Mouse (Mus musculus) embryonic facial prominence, embryonic 10.5 days (tissue): ENCODE results near the gene Rnf123. TPM values are rescaled to one million over a fixed set of nuclear protein-coding genes. Genes with fewer than 3 reads are reported as not detected.

Source experiments
- DNase-seq: peaks from one replicate; pipeline ENCODE4 v3.0.0-alpha.2; 2017; ENCODE audit warnings: low spot score
- H3K27ac ChIP-seq: fragments of 300-500 bp; sonication (generic); replicated peaks from 2 replicates; pipeline ENCODE4 v1.5.1; 2016; ENCODE audit warnings: mild to moderate bottlenecking
- H3K27me3 ChIP-seq: fragments of 300-500 bp; sonication (generic); replicated peaks from 2 replicates; pipeline ENCODE4 v1.6.1; 2016; ENCODE audit warnings: low read depth, mild to moderate bottlenecking; ENCODE audit not compliant: poor library complexity, severe bottlenecking
- H3K36me3 ChIP-seq: fragments of 300-500 bp; sonication (generic); replicated peaks from 2 replicates; pipeline ENCODE4 v1.6.1; 2016; ENCODE audit warnings: mild to moderate bottlenecking, moderate library complexity
- H3K4me1 ChIP-seq: fragments of 300-500 bp; sonication (generic); 2 replicates; pipeline ENCODE4 v1.6.1; 2016
- H3K4me3 ChIP-seq: fragments of 300-500 bp; sonication (generic); 2 replicates; pipeline ENCODE4 v1.5.1; 2016; ENCODE audit warnings: mild to moderate bottlenecking, moderate library complexity
- H3K9me3 ChIP-seq: fragments of 300-500 bp; sonication (generic); 2 replicates; pipeline ENCODE4 v1.6.1; 2016; ENCODE audit warnings: mild to moderate bottlenecking
- WGBS: fragments of 180-500 bp; shearing (Covaris S2); methylation state at CpG from one replicate; pipeline ENCODE4 v1.1.7; 2016; 5-methylcytosine and 5-hydroxymethylcytosine counted together
- polyA plus RNA-seq: library from polyadenylated mRNA; unstranded; fragments of >200 nt; fragmentation: Nextera tagmentation; extraction: Ambion mirVana; gene quantifications from 2 replicates; pipeline ENCODE4 v1.2.1, GENCODE M21; 2016

Rnf123 gene
- 32.7 and 34.1 TPM in 2 replicates for polyA plus RNA-seq

GRCm38 (mm10) chr9:108082988-108083431 lies at the start of gene Rnf123:
Rnf123 (minus strand) TSS chr9:108083346.
- peaks cover 45% of the 10 kb centered on the region for H3K4me1 ChIP-seq
- DNase-seq: no peak
- H3K4me3 ChIP-seq: peak within 1 kb of the TSS; percentile 39
- H3K27me3 ChIP-seq: peaks cover 53% of the 10 kb centered on the region
- no peaks in the 10 kb centered on the region for H3K9me3 ChIP-seq
- 33% methylated on average over 12 of the region's 12 CpGs for WGBS
- peaks cover 44% of the 10 kb centered on the region for H3K36me3 ChIP-seq
- no peak within 1 kb of the TSS; the same call in 1 of the 2 replicates for H3K27ac ChIP-seq

- H3K27me3 ChIP-seq: no peaks in the 10 kb centered on the region
- H3K4me1 ChIP-seq: peaks cover 8% of the 10 kb centered on the region
- WGBS: 92% methylated on average over 3 of the region's 3 CpGs
Measured at GRCm38 (mm10) chr9:108132373-108132772, 49.2 kb upstream of the Rnf123 start.

GRCm38 (mm10) chr9:108131502-108131901 lies 48.4 kb upstream of the Rnf123 start:
- no peaks in the 10 kb centered on the region for H3K36me3 ChIP-seq
- H3K4me3 ChIP-seq: no peak overlapping the region
- no peaks in the 10 kb centered on the region for H3K27me3 ChIP-seq
- no peaks in the 10 kb centered on the region for H3K9me3 ChIP-seq
- no peak overlapping the region for H3K27ac ChIP-seq
- no peaks in the 10 kb centered on the region for H3K4me1 ChIP-seq
- no peak for DNase-seq
- 87% methylated on average over 5 of the region's 5 CpGs for WGBS

More at GRCm38 (mm10) chr9:108132373-108132772, 49.2 kb upstream of the Rnf123 start:
- H3K27ac ChIP-seq: no peak overlapping the region
- no peak for DNase-seq
- H3K4me3 ChIP-seq: no peak overlapping the region
- H3K9me3 ChIP-seq: no peaks in the 10 kb centered on the region
- no peaks in the 10 kb centered on the region for H3K36me3 ChIP-seq

GRCm38 (mm10) chr9:108129042-108129948 lies 46.1 kb upstream of the Rnf123 start:
- Histone ChIP-seq H3K27ac (no peak overlapping the region), H3K4me1 (0 out of 2 replicates have a peak, but pooled peaks cover 5% of the 10 kb centered on the region), H3K36me3 (no peaks in the 10 kb centered on the region), H3K4me3 (no peak overlapping the region), H3K9me3 (no peaks in the 10 kb centered on the region), H3K27me3 (no peaks in the 10 kb centered on the region)
- WGBS: 84% methylated on average over 13 of the region's 13 CpGs
- no peak for DNase-seq

GRCm38 (mm10) chr9:108128248-108128647 lies 45.1 kb upstream of the Rnf123 start:
- 86% methylated on average over 11 of the region's 11 CpGs for WGBS
- no peak overlapping the region for H3K4me3 ChIP-seq
- 0 out of 2 replicates have a peak, but pooled peaks cover 5% of the 10 kb centered on the region for H3K4me1 ChIP-seq
- no peak for DNase-seq
- H3K9me3 ChIP-seq: no peaks in the 10 kb centered on the region
- no peaks in the 10 kb centered on the region for H3K27me3 ChIP-seq
- H3K36me3 ChIP-seq: no peaks in the 10 kb centered on the region
- H3K27ac ChIP-seq: no peak overlapping the region

GRCm38 (mm10) chr9:108126436-108127180 lies 43.5 kb upstream of the Rnf123 start:
- H3K27me3 ChIP-seq: no peaks in the 10 kb centered on the region
- 85% methylated on average over 17 of the region's 17 CpGs for WGBS
- H3K4me1 ChIP-seq: 0 out of 2 replicates have a peak, but pooled peaks cover 5% of the 10 kb centered on the region
- H3K4me3 ChIP-seq: no peak overlapping the region
- no peak for DNase-seq
- H3K27ac ChIP-seq: no peak overlapping the region; the same call in 1 of the 2 replicates
- no peaks in the 10 kb centered on the region for H3K9me3 ChIP-seq
- H3K36me3 ChIP-seq: no peaks in the 10 kb centered on the region

GRCm38 (mm10) chr9:108125731-108126130 lies 42.6 kb upstream of the Rnf123 start:
- Histone ChIP-seq H3K27me3 (no peaks in the 10 kb centered on the region), H3K27ac (no peak overlapping the region; the same call in 1 of the 2 replicates), H3K36me3 (no peaks in the 10 kb centered on the region), H3K4me3 (no peak overlapping the region), H3K4me1 (0 out of 2 replicates have a peak, but pooled peaks cover 5% of the 10 kb centered on the region), H3K9me3 (no peaks in the 10 kb centered on the region)
- no peak for DNase-seq
- 92% methylated on average over 8 of the region's 8 CpGs for WGBS

GRCm38 (mm10) chr9:108123916-108124315 lies 40.8 kb upstream of the Rnf123 start:
- no peak for DNase-seq
- WGBS: 84% methylated on average over 4 of the region's 4 CpGs
- Histone ChIP-seq H3K27me3 (no peaks in the 10 kb centered on the region), H3K9me3 (no peaks in the 10 kb centered on the region), H3K4me1 (peaks cover 12% of the 10 kb centered on the region), H3K4me3 (no peak overlapping the region), H3K27ac (no peak overlapping the region), H3K36me3 (no peaks in the 10 kb centered on the region)

- no peaks in the 10 kb centered on the region for H3K36me3 ChIP-seq
- H3K27ac ChIP-seq: no peak overlapping the region
- DNase-seq: no peak
- H3K4me3 ChIP-seq: no peak overlapping the region
- H3K4me1 ChIP-seq: peaks cover 19% of the 10 kb centered on the region
- 89% methylated on average over 10 of the region's 10 CpGs for WGBS
- peaks cover 8% of the 10 kb centered on the region for H3K27me3 ChIP-seq
- no peaks in the 10 kb centered on the region for H3K9me3 ChIP-seq
Measured at GRCm38 (mm10) chr9:108121170-108121969, 38.2 kb upstream of the Rnf123 start.

- WGBS: 94% methylated on average over 8 of the region's 8 CpGs
- no peaks in the 10 kb centered on the region for H3K9me3 ChIP-seq
- no peak overlapping the region for H3K4me3 ChIP-seq
- peaks cover 19% of the 10 kb centered on the region for H3K4me1 ChIP-seq
- H3K27ac ChIP-seq: no peak overlapping the region
- no peaks in the 10 kb centered on the region for H3K36me3 ChIP-seq
- peaks cover 15% of the 10 kb centered on the region for H3K27me3 ChIP-seq
- no peak for DNase-seq
Measured at GRCm38 (mm10) chr9:108120671-108121070, 37.5 kb upstream of the Rnf123 start.

- whole genome bisulfite sequencing: 59% methylated on average over 11 of the region's 11 CpGs
- H3K27ac ChIP-seq: no peak overlapping the region
- DNase-seq: no peak
Measured at GRCm38 (mm10) chr9:108119891-108120411, 36.8 kb upstream of the Rnf123 start.

More at GRCm38 (mm10) chr9:108119891-108120411, 36.8 kb upstream of the Rnf123 start:
- H3K27me3 ChIP-seq: peaks cover 22% of the 10 kb centered on the region
- H3K4me3 ChIP-seq: no peak overlapping the region
- 0 out of 2 replicates have a peak, but pooled peaks cover 5% of the 10 kb centered on the region for H3K36me3 ChIP-seq
- peaks cover 19% of the 10 kb centered on the region for H3K4me1 ChIP-seq
- H3K9me3 ChIP-seq: no peaks in the 10 kb centered on the region
